Mouse (Mus musculus) neural tube, postnatal 0 days (tissue): ENCODE data around the gene Ppp1r3d. TPM values are rescaled to one million over a fixed set of nuclear protein-coding genes. Genes with fewer than 3 reads are reported as not detected.

Experiments used
- polyA plus RNA-seq: library from polyadenylated mRNA; unstranded; fragments of >200 nt; fragmentation: Nextera tagmentation; extraction: Ambion mirVana; gene quantifications from 2 replicates; pipeline ENCODE4 v1.2.1, GENCODE M21; 2015

Gene Ppp1r3d
- polyA plus RNA-seq = 10.0 and 11.6 TPM in 2 replicates

DNA sequence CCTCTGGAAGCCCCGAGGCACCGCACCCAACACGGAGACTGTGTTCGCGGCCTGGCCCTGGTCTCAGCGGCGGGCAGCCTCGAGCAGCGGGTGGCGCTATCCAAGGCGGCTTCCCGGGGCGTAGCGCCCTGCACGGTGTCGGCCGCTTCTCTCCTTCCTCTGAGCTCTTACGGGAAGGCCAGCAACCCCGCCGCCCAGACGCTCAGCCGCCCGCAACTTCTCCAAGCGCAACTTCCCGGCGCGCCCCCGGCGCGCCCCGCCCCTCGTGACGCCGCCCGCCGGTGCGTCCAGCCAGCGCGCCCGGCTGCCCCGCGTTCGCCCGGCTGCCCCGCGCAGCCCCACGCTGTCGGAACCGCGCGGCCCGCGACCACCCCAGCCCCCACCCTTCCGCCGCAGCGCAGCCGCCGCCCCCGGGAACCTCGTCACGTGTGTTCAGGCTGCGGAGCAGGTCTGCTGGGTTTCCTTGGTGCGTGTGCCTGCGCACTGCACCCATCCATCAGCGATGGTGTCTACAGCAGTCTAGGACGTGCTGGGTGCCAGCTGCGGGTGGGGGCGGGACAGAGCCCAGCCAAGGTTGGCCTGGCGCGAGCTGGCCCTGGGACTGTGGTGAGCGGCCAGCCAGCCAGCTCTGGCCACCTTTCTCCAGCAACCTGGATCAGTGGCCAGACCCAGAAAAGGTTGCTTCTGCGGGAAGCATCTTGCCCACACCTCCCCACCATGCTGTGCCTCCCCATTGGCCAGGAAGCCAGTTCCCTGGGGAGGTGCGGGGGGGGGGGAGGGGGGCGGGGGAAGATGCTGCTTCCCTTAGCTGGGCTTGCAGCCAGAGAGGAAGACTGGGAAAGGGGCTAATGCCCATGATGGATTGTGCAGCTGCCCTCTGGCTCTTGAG lies at the start of gene Ppp1r3d, which contains the start of gene Fam217b:
Ppp1r3d (minus strand) TSS at position 212 of the 889 bp plus-strand sequence.
Fam217b (plus strand) TSS at position 264 of the 889 bp plus-strand sequence.

DNA sequence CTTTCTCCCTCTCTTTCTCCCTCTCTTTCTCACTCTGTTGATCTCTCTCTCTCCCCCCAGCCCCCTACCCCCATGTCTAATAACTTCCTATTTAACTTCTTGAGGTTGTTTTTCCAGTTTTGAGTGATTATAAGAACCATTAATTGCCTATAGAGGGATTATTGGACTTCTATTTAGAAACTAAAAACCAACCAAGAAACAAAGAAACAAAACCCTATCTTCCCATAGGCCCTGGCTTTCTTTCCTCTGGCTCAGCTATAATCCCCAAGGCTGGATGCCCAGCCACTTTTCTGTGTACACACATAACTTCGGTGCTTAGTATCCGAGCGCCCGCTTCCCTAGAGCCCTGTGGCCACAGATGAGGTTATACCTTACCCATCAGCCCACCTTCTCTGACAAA lies 16.0 kb upstream of the Ppp1r3d start, which contains the start of gene Cdh26:
Cdh26 (plus strand) TSS at position 301 of the 400 bp plus-strand sequence.

DNA sequence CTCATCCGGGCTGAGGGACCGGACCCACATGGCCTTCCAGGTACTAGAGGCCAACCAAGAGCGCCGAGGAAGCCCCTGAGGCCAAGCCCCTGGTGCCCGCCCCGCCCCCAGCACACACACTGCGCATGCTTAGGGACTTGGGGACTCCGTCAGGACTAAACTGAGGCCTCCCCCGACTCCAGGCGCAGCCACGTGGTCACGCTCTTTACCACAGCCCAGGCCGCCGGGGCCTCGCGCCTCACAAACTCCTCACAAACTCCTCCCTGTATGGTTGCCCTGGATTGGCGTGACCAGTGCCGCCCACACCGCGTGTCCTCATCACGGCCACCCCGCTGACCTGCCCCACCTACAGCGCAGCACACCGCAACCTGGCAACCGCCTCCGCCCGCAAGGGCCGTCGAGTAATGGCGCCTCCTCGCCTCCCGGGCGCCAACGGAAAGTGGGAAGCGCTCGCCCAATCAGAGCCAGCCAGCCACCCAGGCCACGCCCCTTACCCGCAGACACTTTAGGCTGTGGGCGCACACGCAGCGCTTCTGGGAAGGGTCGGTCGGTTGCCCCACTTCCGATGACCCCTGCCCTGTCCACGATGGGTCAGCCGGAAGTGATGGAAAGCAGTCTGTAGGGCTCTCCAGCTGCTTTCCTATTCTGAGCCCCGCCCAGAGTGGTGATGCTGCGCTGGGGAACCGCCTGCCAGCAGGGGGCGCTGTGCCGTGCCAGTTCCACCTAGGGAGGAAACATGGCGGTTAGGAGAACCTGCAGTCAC lies 7.0 kb downstream of the Ppp1r3d start, which contains the start of gene Sycp2:
Sycp2 (minus strand) TSS at position 633 of the 763 bp plus-strand sequence.

Other genes starting within 250 kb of the Ppp1r3d start
- 0.41 and 0.50 TPM in 2 replicates for gene Sycp2, start 6.8 kb downstream of the Ppp1r3d start, polyA plus RNA-seq
- gene Fam217b, start 52 bp upstream of the Ppp1r3d start, polyA plus RNA-seq = 25.0 and 27.0 TPM in 2 replicates
- gene Cdh26, start 16.1 kb upstream of the Ppp1r3d start, polyA plus RNA-seq = 0.13 and 0.31 TPM in 2 replicates